In the genomic region with DNA sequence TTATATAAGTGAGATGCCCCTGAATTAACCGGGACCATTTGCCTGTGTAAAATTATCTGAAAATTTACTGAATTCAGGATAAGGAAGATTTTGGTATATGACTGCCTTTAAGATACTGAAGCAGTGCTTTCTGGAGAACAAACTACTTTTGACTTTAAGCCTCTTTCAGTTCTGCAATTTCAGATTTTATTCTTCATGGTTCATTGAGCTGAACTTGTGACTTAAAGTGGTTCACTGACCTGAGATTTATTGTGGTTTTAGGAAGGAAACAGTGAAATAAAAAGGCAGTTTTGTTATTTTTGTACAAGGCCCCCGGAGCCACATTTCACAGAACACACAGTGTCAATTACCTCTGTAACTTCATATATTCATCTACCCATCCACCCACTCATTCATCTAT, we compare ENCODE assay signal across 24 mouse cellular contexts.
"Had no signal": no experiment of that assay in that cellular context is flagged by ENCODE, and none has a peak within 500 bp of the region (broad histone marks: within the 10 kb centered on the region; RNA-seq: fewer than 3 reads in every experiment).

No protein-coding gene starts in this region.

- H3K9me3 ChIP-seq: heart, embryonic 13.5 days; heart, embryonic 15.5 days; hindbrain, embryonic 10.5 days; hindbrain, embryonic 12.5 days; intestine, embryonic 15.5 days; limb, embryonic 13.5 days; limb, embryonic 15.5 days; liver, embryonic 12.5 days had no signal

- ATAC-seq: hindbrain, embryonic 16.5 days; inflammation-experienced regulatory T-cells, adult 6 months; intestine, embryonic 15.5 days; intestine, postnatal 0 days; liver, embryonic 12.5 days had no signal

- H3K36me3 ChIP-seq: heart, embryonic 13.5 days; heart, embryonic 15.5 days; hindbrain, embryonic 10.5 days; hindbrain, embryonic 12.5 days; intestine, embryonic 15.5 days; limb, embryonic 13.5 days; limb, embryonic 15.5 days; liver, embryonic 12.5 days had no signal

- H3K27ac ChIP-seq: heart, adult 2 months; heart, embryonic 13.5 days; heart, embryonic 15.5 days; hindbrain, embryonic 10.5 days; hindbrain, embryonic 12.5 days; hindbrain, embryonic 14.5 days; intestine, embryonic 15.5 days; layer of hippocampus, adult 2 months; left cerebral cortex, adult 2 months; limb, embryonic 13.5 days; limb, embryonic 15.5 days; liver, embryonic 12.5 days; liver, embryonic 14.5 days had no signal

- H3K9ac ChIP-seq: heart, embryonic 13.5 days; heart, embryonic 15.5 days; hindbrain, embryonic 12.5 days; hindbrain, embryonic 14.5 days; intestine, embryonic 15.5 days; limb, embryonic 13.5 days; limb, embryonic 15.5 days; liver, embryonic 12.5 days; liver, embryonic 14.5 days had no signal

- H3K27me3 ChIP-seq: heart, embryonic 13.5 days; heart, embryonic 15.5 days; hindbrain, embryonic 12.5 days; intestine, embryonic 15.5 days; limb, embryonic 13.5 days; limb, embryonic 15.5 days; liver, embryonic 12.5 days had no signal

- H3K4me3 ChIP-seq: heart, adult 2 months; heart, embryonic 13.5 days; heart, embryonic 15.5 days; hindbrain, embryonic 10.5 days; hindbrain, embryonic 12.5 days; intestine, embryonic 15.5 days; layer of hippocampus, adult 2 months; left cerebral cortex, adult 2 months; limb, embryonic 13.5 days; limb, embryonic 15.5 days; liver, embryonic 12.5 days had no signal

- DNase-seq: gastrocnemius, postnatal 14 days; gastrocnemius, postnatal 36 days; heart, adult 11 months; heart, adult 2 months; heart, postnatal 4 days; kidney, adult 2 months; kidney, postnatal 14 days; kidney, postnatal 36 days had no signal

- H3K4me1 ChIP-seq: heart, embryonic 13.5 days; heart, embryonic 15.5 days; hindbrain, embryonic 10.5 days; hindbrain, embryonic 12.5 days; intestine, embryonic 15.5 days; limb, embryonic 13.5 days; limb, embryonic 15.5 days; liver, embryonic 12.5 days had no signal

- H3K4me2 ChIP-seq: heart, embryonic 11.5 days; heart, embryonic 13.5 days; heart, embryonic 15.5 days; hindbrain, embryonic 12.5 days; hindbrain, embryonic 14.5 days; intestine, embryonic 15.5 days; limb, embryonic 13.5 days; limb, embryonic 15.5 days; liver, embryonic 12.5 days had no signal
